Mouse (Mus musculus): ENCODE results near the gene Zfp618. TPM values are rescaled to one million over a fixed set of nuclear protein-coding genes. Genes with fewer than 3 reads are reported as not detected.

The Zfp618 gene
- total and polyA plus RNA-seq, 3 experiments: 2.2 to 4.9 (median 2.5) TPM

GRCm38 (mm10) chr4:62998908-62999307, 33.5 kb downstream of the Zfp618 start:
- DNase-seq: peak; percentile 9

DNA sequence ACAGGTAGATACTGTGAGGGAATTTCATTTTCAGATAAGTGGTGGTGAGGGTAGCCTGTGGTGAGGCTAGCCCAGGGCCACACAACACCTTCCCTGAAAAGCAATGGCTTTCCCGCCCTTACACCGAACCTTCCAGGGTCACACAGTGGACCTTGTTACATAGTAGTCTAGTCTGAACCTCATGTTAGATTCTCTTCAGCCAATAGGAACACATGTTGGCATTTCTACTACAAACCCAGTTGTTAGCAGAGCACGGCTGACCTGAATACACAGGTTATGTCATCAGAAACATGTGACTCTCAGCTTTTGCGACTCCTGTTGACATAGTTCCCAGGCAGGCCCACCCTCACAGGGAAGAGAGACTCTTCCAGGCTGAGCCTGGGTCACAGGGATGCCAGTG, 33.9 kb downstream of the Zfp618 start:
- DNase-seq: no peak

DNA sequence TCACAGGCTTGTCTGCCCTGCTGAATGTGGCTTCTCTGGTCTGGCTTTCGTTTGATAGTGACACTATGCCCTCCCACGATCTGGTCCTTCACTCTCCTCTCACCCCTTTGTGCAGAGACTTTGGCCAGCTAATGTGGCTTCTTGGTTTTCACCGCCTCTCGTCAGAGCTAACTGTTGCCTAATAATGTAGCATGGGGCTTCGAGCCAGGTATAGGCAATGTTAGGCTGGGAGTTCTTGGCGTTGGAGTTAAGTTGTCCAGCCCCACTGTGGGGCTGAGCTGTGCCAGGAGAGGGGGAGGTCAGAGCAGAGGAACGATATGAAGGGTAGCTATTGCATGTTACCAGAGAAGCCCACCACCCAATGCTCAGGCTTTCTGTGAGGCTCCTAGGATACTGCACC, 34.5 kb downstream of the Zfp618 start:
- DNase-seq: no peak

- DNase-seq: no peak
These were observed 35.1 kb downstream of the Zfp618 start for GRCm38 (mm10) chr4:63000316-63001055.

GRCm38 (mm10) chr4:63002386-63002785, 37.0 kb downstream of the Zfp618 start:
- no peak for DNase-seq

GRCm38 (mm10) chr4:63004519-63004918, 39.1 kb downstream of the Zfp618 start:
- no peak for DNase-seq

GRCm38 (mm10) chr4:63005446-63006185, 40.2 kb downstream of the Zfp618 start:
- no peak for DNase-seq

DNA sequence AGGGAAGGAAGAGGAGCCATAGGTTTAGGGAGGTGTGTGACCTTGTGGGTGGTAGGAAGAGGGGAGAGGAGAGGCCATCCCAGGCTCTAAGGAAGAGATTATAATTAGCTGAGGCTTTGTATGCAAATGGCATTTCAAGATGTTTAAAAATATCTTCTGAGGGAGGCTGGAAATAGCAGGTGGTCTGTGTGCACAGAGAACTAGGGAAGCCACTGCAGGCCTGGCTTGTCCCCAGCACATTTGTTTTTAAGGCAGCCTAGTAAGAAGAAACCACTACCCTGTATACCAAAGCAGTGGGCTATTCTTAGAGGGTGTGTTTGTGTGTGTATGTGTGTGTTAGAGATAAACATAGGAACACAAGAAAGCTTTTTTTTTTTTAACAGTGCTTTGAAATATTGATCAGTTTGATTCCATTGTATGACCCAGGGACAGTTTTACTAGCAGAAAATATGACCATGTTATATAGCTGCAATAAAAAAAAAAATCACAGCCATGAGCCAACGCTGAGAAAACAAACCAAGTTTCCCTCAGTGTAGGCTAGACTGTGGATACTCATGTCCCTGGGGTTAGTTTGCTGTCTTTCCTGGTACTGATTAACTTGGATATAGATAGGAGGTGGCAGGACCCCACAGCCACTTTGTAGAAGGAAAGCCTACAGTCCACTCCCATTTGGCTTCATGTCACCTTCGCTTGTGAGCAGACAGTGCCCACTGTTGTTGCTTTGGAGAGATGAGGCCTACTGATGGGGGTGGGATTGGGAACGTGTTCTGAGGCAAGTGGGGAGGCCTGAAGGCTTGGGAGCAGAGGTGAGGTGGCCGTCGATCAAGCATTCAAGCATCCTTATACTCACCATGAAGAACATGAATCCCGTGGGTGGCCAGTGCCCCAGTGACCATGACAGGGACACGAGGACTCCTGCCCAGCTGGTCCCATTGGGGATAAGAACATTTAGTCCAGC, 41.1 kb downstream of the Zfp618 start:
- DNase-seq: no peak

DNA sequence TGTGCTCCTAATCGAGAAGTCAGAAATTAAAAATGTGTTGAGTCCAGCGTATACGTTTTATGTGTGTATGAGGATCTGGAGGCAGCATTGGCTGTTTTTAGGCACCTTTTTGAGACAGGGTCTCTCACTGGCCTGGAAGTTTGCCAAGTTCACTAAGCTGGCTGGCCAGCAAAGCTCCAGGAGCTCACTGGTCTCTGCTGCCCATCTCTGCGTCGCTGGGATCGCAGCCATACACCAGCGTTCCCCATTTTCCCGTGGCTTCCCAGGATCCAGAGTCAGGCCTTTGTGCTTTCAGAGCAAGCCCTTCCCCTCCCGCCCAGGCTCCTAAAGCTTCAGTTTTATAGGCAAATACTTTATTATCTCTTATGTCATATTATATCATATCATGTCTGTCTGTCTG, 42.8 kb downstream of the Zfp618 start:
- no peak for DNase-seq

DNA sequence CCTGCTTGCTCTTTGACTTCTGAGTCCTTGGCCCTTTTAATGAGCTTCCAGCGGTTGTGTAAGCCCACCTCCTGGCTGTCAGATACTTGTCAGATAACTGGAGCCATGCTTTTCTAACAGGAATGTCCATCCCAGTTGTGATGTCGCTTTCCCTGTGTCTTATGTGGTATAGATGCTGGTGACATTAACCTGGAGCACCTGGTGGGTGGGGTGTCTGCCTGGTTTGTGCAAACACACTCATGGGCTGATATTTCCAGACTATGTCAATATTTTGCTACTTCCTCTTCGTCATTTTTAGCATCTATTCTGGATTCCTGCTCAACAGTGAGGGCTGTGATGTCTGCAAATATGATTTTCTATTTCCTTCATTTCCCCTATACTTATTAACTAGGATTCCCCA, 43.4 kb downstream of the Zfp618 start:
- no peak for DNase-seq

GRCm38 (mm10) chr4:63009821-63010220, 44.4 kb downstream of the Zfp618 start:
- no peak for DNase-seq

DNA sequence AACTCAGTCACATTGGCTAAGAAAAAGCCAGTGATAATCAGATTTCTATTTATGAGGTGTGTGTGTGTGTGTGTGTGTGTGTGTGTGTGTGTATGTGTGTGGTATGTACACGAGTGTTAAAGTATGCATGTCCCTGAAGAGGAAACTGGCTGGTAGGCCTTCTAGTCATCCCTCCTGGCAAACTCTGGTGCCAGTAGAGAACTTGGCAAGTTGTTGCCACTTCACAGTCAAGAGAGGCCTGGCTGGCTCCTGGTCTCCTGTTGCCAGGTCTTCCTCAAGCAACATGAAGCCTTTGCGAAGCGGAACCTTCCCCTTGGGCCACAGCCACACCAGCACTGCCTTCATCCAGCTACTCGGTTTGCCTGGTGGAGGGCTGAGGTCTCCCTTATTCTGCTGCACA, 44.9 kb downstream of the Zfp618 start:
- DNase-seq: peak; percentile 6

DNA sequence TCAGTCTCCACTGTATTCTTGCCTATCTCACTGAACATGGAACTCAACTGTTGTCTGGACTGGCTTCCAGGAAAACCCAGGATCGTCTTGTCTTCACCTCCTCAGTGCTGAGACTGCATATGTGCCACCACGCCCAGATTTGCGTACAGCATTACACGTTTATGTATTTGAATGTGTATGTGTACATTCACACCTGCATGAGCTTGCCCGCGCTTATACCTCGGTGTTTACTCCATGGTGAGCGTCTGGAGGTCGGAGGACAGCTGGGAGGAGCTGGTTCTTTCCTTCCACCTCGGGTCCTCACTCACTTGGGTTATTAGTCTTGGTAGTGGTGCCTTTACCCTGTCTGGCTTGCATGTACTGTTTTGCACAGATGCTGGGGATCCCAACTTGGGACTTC, 53.2 kb downstream of the Zfp618 start:
- no peak for DNase-seq

GRCm38 (mm10) chr4:63019428-63019858, 54.1 kb downstream of the Zfp618 start:
- DNase-seq: peak; percentile 30

- no peak for DNase-seq
These were observed 55.8 kb downstream of the Zfp618 start for GRCm38 (mm10) chr4:63021034-63021700.

DNA sequence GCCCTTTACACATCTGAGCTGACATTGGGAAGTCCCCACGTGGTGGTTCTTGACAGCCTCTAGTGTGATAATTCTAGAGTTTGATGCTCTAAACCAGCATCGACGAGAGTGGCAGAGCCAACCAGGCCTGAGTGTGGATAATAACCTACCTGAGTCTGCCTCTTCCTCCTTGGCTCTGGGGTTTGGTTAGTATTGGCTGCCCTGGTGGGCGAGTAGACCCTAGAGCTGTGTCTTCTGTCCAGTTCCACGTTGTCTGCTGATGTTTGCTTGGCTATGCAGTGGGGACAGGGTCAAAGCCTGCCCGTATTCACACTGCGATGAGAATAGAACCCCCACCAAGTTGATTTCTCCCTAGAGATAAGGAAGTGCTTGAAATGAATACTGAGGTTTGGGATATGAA, 58.1 kb downstream of the Zfp618 start:
- no peak for DNase-seq

GRCm38 (mm10) chr4:63024098-63024497, 58.7 kb downstream of the Zfp618 start:
- no peak for DNase-seq

GRCm38 (mm10) chr4:63024734-63025256, 59.4 kb downstream of the Zfp618 start:
- no peak for DNase-seq

- DNase-seq: no peak
These were observed 59.9 kb downstream of the Zfp618 start for GRCm38 (mm10) chr4:63025306-63025705.

DNA sequence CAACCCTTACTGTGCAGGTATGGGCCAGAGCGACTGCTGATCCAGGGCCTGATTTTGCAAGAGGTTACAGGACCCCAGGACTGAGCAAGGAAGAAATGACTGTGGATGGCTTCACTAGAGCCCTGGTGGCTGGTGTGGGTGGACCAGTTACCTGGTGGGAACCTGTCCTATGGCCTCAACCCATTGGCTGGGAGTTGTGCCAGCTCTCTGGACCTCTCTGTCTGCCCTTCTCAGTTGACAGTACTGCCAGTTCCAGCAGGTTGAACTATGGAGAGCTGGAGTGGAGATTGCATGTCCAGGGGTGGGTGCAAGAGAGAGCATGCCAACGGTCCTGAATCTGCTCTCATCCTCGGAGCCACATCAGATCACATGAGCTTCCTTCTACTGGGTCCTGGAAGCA, 60.9 kb downstream of the Zfp618 start:
- DNase-seq: no peak

- DNase-seq: no peak
These were observed 62.1 kb downstream of the Zfp618 start for GRCm38 (mm10) chr4:63027451-63027850.

DNA sequence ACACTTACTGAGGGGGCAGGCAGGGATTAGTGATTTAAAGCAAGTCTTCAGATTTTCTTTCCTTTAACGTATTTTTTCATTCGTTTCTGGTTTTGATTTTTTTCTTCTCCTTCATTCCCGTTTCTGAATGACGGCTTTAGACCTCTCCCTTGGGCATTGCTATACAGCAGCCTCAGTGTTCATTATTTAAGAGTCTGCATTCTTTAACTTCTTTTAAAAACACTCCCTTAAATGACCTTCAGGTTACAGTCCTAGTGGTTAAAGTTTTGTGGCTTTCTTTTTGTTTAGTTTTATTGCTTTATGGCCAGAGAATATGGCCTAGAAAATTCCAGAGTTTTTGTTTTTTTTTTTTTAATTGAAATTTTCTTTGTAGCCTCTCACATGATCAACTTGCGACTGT, 64.8 kb downstream of the Zfp618 start:
- DNase-seq: no peak
